Mouse (Mus musculus): ENCODE measurements around the gene Abl2.

DNA sequence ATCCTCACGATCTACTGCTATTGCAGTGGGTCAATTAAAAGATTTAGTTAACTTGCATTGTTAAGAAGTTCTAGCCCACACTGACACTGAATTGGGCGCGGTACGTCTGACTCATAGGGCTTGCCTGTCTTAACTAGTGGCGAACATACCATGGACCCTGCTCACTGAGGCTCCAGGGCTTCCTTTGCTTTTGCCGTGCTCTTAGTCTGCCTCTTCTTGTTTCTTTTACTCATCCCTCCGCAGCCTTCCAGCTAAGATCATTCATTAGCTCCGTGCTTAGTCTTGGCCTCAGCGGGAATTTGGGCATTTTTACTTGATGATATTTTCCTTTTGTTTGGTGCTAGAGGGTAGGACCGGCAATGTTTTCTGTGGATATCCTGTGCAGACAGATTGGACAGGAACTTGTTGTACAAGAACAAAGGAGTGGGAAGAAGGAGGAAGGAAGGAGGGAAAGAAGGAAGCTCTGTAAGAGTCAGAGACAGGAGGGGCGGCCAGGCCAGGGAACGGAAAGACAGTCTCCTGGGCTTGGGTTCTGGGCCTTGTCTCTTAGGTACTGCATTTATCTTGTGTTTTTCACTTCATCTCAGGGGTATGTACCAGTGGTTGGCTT, 58.5 kb downstream of the Abl2 start:
- TF ChIP-seq CTCF (IDR thresholded peaks at IDR 0.05; ENCODE audit: low read depth, low read length) (no peak), POLR2A (IDR thresholded peaks at IDR 0.05; ENCODE audit: extremely low read depth, insufficient read depth, low read length) (no peak)

Measured in liver, adult 2 months (tissue).